Mouse (Mus musculus): Measurements from ENCODE around the gene Dip2b. TPM values are rescaled to one million over a fixed set of nuclear protein-coding genes. Genes with fewer than 3 reads are reported as not detected.

Dip2b gene
- polyA plus RNA-seq, 2 experiments, result 2.0 to 2.8 TPM

- H3K27ac ChIP-seq, result no peak overlapping the region
- no peaks in the 10 kb centered on the region for H3K4me1 ChIP-seq (replicated peaks; ENCODE audit: control insufficient read depth in 2 of 2, insufficient read depth in 2 of 2, low read length in 1 of 2)
- H3K4me2 ChIP-seq (ENCODE audit: low read depth), result no peak overlapping the region
- DNase-seq (ENCODE audit: low read depth in 3 of 3, low spot score in 3 of 3) (no peak), ATAC-seq (ENCODE audit: insufficient read depth) (no peak)
- TF ChIP-seq EP300 (IDR thresholded peaks at IDR 0.05; ENCODE audit: low read depth) (no peak), CTCF (IDR thresholded peaks at IDR 0.05; ENCODE audit: low read depth) (no peak)
- no peak overlapping the region for H3K9ac ChIP-seq (replicated peaks)
- no peaks in the 10 kb centered on the region for H3K9me3 ChIP-seq (ENCODE audit: control insufficient read depth, low read length)
- H3K36me3 ChIP-seq (replicated peaks; ENCODE audit: control insufficient read depth, insufficient read depth, low read depth), result peaks cover 86% of the 10 kb centered on the region
- no peaks in the 10 kb centered on the region for H3K27me3 ChIP-seq (ENCODE audit: control insufficient read depth, insufficient read depth, low read length)
- WGBS (ENCODE audit: insufficient replicate concordance), result 67% methylated on average over 6 of the region's 6 CpGs
- H3K4me3 ChIP-seq (ENCODE audit: insufficient read depth in 1 of 2, low read depth in 2 of 2, low read length in 2 of 2), result no peak overlapping the region
These were observed 210.4 kb downstream of the Dip2b start for GRCm38 (mm10) chr15:100248665-100249433.

GRCm38 (mm10) chr15:100251153-100251780, 212.8 kb downstream of the Dip2b start:
- ATAC-seq (ENCODE audit: insufficient read depth), result no peak
- WGBS (ENCODE audit: insufficient replicate concordance), result 87% methylated on average over 6 of the region's 6 CpGs

GRCm38 (mm10) chr15:100256386-100256785, 217.9 kb downstream of the Dip2b start:
- 77% methylated on average over 6 of the region's 6 CpGs for WGBS (ENCODE audit: insufficient replicate concordance)

More at GRCm38 (mm10) chr15:100251153-100251780, 212.8 kb downstream of the Dip2b start:
- Histone ChIP-seq H3K27ac (no peak overlapping the region), H3K4me2 (ENCODE audit: low read depth) (no peak overlapping the region), H3K9me3 (ENCODE audit: control insufficient read depth, low read length) (no peaks in the 10 kb centered on the region), H3K9ac (replicated peaks) (no peak overlapping the region), H3K27me3 (ENCODE audit: control insufficient read depth, insufficient read depth, low read length) (no peaks in the 10 kb centered on the region), H3K4me3 (ENCODE audit: insufficient read depth in 1 of 2, low read depth in 2 of 2, low read length in 2 of 2) (no peak overlapping the region), H3K4me1 (replicated peaks; ENCODE audit: control insufficient read depth in 2 of 2, insufficient read depth in 2 of 2, low read length in 1 of 2) (no peaks in the 10 kb centered on the region), H3K36me3 (replicated peaks; ENCODE audit: control insufficient read depth, insufficient read depth, low read depth) (peaks cover 88% of the 10 kb centered on the region)
- no peak for TF ChIP-seq EP300 (IDR thresholded peaks at IDR 0.05; ENCODE audit: low read depth)
- TF ChIP-seq CTCF (IDR thresholded peaks at IDR 0.05; ENCODE audit: low read depth), result no peak
- no peak for DNase-seq (ENCODE audit: low read depth in 3 of 3, low spot score in 3 of 3)

GRCm38 (mm10) chr15:100257305-100257704, 218.8 kb downstream of the Dip2b start:
- no peaks in the 10 kb centered on the region for H3K4me1 ChIP-seq (replicated peaks; ENCODE audit: control insufficient read depth in 2 of 2, insufficient read depth in 2 of 2, low read length in 1 of 2)
- H3K4me3 ChIP-seq (ENCODE audit: insufficient read depth in 1 of 2, low read depth in 2 of 2, low read length in 2 of 2), result no peak overlapping the region
- H3K36me3 ChIP-seq (replicated peaks; ENCODE audit: control insufficient read depth, insufficient read depth, low read depth), result peaks cover 74% of the 10 kb centered on the region
- no peak overlapping the region for H3K4me2 ChIP-seq (ENCODE audit: low read depth)
- no peaks in the 10 kb centered on the region for H3K9me3 ChIP-seq (ENCODE audit: control insufficient read depth, low read length)
- H3K9ac ChIP-seq (replicated peaks), result no peak overlapping the region
- H3K27me3 ChIP-seq (ENCODE audit: control insufficient read depth, insufficient read depth, low read length), result no peaks in the 10 kb centered on the region
- 74% methylated on average over 5 of the region's 5 CpGs for WGBS (ENCODE audit: insufficient replicate concordance)
- no peak overlapping the region for H3K27ac ChIP-seq
- TF ChIP-seq CTCF (IDR thresholded peaks at IDR 0.05; ENCODE audit: low read depth) (no peak), EP300 (IDR thresholded peaks at IDR 0.05; ENCODE audit: low read depth) (no peak)
- no peak for ATAC-seq (ENCODE audit: insufficient read depth)
- no peak for DNase-seq (ENCODE audit: low read depth in 3 of 3, low spot score in 3 of 3)

More at GRCm38 (mm10) chr15:100256386-100256785, 217.9 kb downstream of the Dip2b start:
- H3K4me1 ChIP-seq (replicated peaks; ENCODE audit: control insufficient read depth in 2 of 2, insufficient read depth in 2 of 2, low read length in 1 of 2), result no peaks in the 10 kb centered on the region
- H3K4me3 ChIP-seq (ENCODE audit: insufficient read depth in 1 of 2, low read depth in 2 of 2, low read length in 2 of 2), result no peak overlapping the region
- peaks cover 81% of the 10 kb centered on the region for H3K36me3 ChIP-seq (replicated peaks; ENCODE audit: control insufficient read depth, insufficient read depth, low read depth)
- no peak overlapping the region for H3K27ac ChIP-seq
- no peaks in the 10 kb centered on the region for H3K27me3 ChIP-seq (ENCODE audit: control insufficient read depth, insufficient read depth, low read length)
- H3K4me2 ChIP-seq (ENCODE audit: low read depth), result no peak overlapping the region
- no peak for TF ChIP-seq EP300 (IDR thresholded peaks at IDR 0.05; ENCODE audit: low read depth)
- no peak for TF ChIP-seq CTCF (IDR thresholded peaks at IDR 0.05; ENCODE audit: low read depth)
- DNase-seq (ENCODE audit: low read depth in 3 of 3, low spot score in 3 of 3), result no peak
- ATAC-seq (ENCODE audit: insufficient read depth), result no peak
- no peaks in the 10 kb centered on the region for H3K9me3 ChIP-seq (ENCODE audit: control insufficient read depth, low read length)
- H3K9ac ChIP-seq (replicated peaks), result no peak overlapping the region
